Mouse (Mus musculus): ENCODE results near the gene Iqsec3. TPM values are rescaled to one million over a fixed set of nuclear protein-coding genes. Genes with fewer than 3 reads are reported as not detected.

The Iqsec3 gene
- polyA plus RNA-seq, 1 experiment from 2014 or later, result 0.03 TPM

DNA sequence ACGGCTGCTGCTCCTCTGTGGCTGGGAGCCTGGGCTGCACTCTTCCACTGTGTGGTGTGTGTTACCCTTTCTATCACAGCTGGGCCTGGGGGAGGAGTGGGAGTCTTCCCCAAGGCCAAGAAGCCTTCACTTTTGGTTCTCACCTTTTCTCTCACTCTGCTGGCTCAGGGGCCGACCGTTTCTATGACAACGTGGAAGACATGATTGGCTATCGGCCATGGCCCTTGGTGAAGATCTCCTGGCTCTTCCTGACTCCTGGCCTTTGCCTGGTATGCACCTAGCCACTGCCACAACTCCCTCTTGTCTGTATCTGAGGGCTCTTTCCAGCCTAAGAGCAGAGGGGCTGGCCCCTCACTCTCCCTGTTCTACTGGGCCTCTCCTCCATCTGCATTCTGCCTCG lies 110.4 kb downstream of the Iqsec3 start:
- H3K36me3 ChIP-seq (ENCODE audit: control insufficient read depth, insufficient read depth, low read length), result no peaks in the 10 kb centered on the region
- WGBS, result 74% methylated on average over 6 of the region's 6 CpGs
- H3K4me2 ChIP-seq, result no peak overlapping the region
- DNase-seq (ENCODE audit: low spot score) (no peak), ATAC-seq (replicated peaks; ENCODE audit: low FRiP score) (no peak)
- no peak overlapping the region for H3K4me3 ChIP-seq (ENCODE audit: low read depth, low read length)
- no peaks in the 10 kb centered on the region for H3K4me1 ChIP-seq (replicated peaks; ENCODE audit: control insufficient read depth, insufficient read depth, low read length)
- no peaks in the 10 kb centered on the region for H3K9me3 ChIP-seq (ENCODE audit: control insufficient read depth, low read length)
- H3K9ac ChIP-seq (ENCODE audit: low read depth, low read length), result no peak overlapping the region
- H3K27me3 ChIP-seq (replicated peaks; ENCODE audit: control insufficient read depth, insufficient read depth, low read length), result no peaks in the 10 kb centered on the region
- no peak overlapping the region for H3K27ac ChIP-seq (ENCODE audit: low read depth, low read length)

DNA sequence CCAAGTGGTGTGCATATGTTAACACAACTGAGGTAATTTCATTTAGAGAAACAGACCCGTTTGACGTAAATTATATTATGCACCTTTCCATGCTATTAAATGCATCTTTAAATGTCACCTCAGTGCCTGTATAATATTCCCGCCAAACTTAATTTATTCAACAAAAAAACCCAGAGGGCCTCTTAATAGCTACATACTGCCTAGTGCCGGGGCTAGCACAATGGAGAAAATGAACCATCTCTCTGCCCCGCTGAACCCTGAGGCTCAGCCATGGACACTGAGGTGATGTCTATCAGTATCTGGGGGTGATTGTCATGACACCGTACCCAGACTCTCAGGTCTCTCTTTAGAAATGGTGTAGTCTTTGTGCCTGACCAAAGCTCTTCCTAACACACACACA lies 116.2 kb downstream of the Iqsec3 start:
- Histone ChIP-seq H3K4me3 (ENCODE audit: low read depth, low read length) (no peak overlapping the region), H3K4me1 (replicated peaks; ENCODE audit: control insufficient read depth, insufficient read depth, low read length) (no peaks in the 10 kb centered on the region), H3K27ac (ENCODE audit: low read depth, low read length) (no peak overlapping the region), H3K36me3 (ENCODE audit: control insufficient read depth, insufficient read depth, low read length) (no peaks in the 10 kb centered on the region), H3K9ac (ENCODE audit: low read depth, low read length) (no peak overlapping the region), H3K27me3 (replicated peaks; ENCODE audit: control insufficient read depth, insufficient read depth, low read length) (no peaks in the 10 kb centered on the region), H3K4me2 (no peak overlapping the region), H3K9me3 (ENCODE audit: control insufficient read depth, low read length) (no peaks in the 10 kb centered on the region)
- 79% methylated on average over 6 of the region's 6 CpGs for WGBS
- DNase-seq (ENCODE audit: low spot score) (no peak), ATAC-seq (replicated peaks; ENCODE audit: low FRiP score) (no peak)

DNA sequence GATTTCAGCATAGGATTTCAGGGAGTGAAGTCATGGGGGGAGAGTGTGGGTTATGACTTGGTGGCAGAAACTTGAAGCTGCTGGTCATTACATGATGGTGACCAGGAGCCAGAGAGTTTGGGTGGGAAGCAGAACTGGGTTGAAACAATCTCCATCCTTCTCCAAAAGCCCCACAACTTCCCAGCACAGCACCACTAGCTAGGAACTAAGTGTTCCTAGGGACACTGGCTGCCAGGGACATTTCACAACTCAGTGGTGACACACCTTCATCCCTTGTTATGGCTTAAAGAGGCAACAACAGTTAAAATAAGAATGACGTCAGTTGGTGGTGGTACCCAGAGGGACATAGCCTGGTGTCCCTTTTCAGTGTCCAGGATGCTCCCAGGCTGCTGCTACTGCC lies 117.4 kb downstream of the Iqsec3 start:
- DNase-seq (ENCODE audit: low spot score) (no peak), ATAC-seq (replicated peaks; ENCODE audit: low FRiP score) (no peak)
- Histone ChIP-seq H3K27ac (ENCODE audit: low read depth, low read length) (no peak overlapping the region), H3K4me1 (replicated peaks; ENCODE audit: control insufficient read depth, insufficient read depth, low read length) (no peaks in the 10 kb centered on the region), H3K9ac (ENCODE audit: low read depth, low read length) (no peak overlapping the region), H3K27me3 (replicated peaks; ENCODE audit: control insufficient read depth, insufficient read depth, low read length) (no peaks in the 10 kb centered on the region), H3K36me3 (ENCODE audit: control insufficient read depth, insufficient read depth, low read length) (no peaks in the 10 kb centered on the region), H3K4me3 (ENCODE audit: low read depth, low read length) (no peak overlapping the region), H3K4me2 (no peak overlapping the region), H3K9me3 (ENCODE audit: control insufficient read depth, low read length) (no peaks in the 10 kb centered on the region)
- 56% methylated on average over 1 of the region's 1 CpGs for WGBS

DNA sequence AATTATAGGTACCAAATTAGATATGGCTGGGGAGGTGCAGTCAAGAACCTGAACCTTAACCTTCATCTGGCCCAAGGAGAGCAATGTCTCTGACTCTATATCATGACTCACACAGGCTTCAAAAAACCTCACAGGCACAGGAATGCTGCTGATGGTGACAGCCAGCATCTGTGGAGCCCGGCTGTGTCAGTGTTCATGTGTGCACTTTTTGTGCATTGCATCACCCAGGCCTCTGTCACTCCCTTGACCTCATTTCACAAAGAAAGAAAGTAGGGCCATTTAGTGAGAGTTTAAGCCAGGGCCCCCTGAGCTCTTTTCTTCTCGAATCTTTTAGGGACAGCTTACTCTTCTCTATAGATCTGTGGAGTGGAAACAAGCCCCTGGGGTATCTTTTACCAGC lies 121.2 kb downstream of the Iqsec3 start:
- DNase-seq (ENCODE audit: low spot score) (no peak), ATAC-seq (replicated peaks; ENCODE audit: low FRiP score) (no peak)
- Histone ChIP-seq H3K36me3 (ENCODE audit: control insufficient read depth, insufficient read depth, low read length) (no peaks in the 10 kb centered on the region), H3K4me2 (no peak overlapping the region), H3K27ac (ENCODE audit: low read depth, low read length) (no peak overlapping the region), H3K9me3 (ENCODE audit: control insufficient read depth, low read length) (no peaks in the 10 kb centered on the region), H3K27me3 (replicated peaks; ENCODE audit: control insufficient read depth, insufficient read depth, low read length) (no peaks in the 10 kb centered on the region), H3K4me1 (replicated peaks; ENCODE audit: control insufficient read depth, insufficient read depth, low read length) (no peaks in the 10 kb centered on the region), H3K4me3 (ENCODE audit: low read depth, low read length) (no peak overlapping the region), H3K9ac (ENCODE audit: low read depth, low read length) (no peak overlapping the region)
- 50% methylated on average over 2 of the region's 2 CpGs for WGBS

DNA sequence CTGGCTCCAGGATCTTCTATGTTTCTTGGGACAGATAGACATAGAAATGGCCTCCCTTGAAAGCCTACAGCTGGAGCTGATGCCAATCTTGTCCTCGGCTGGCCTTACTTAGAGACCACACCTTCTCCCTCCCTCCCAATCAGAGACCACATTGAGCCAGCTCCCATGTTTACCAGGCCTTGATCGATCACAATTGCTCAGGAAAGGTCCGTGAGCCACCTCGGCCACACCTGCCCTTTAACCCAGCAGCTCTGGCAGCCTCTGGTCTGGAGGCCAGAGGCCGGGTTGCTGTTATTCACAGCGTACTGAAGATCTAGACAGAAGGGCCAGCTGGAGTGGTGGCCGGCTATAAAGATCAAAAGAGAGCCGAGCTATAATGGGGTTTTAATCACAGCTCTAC lies 127.0 kb downstream of the Iqsec3 start:
- 0 out of 2 replicates have a peak, but pooled peaks cover 3% of the 10 kb centered on the region for H3K27me3 ChIP-seq (replicated peaks; ENCODE audit: control insufficient read depth, insufficient read depth, low read length)
- no peaks in the 10 kb centered on the region for H3K36me3 ChIP-seq (ENCODE audit: control insufficient read depth, insufficient read depth, low read length)
- 52% methylated on average over 8 of the region's 8 CpGs for WGBS
- H3K4me2 ChIP-seq, result no peak overlapping the region
- DNase-seq (ENCODE audit: low spot score), result no peak
- H3K4me3 ChIP-seq (ENCODE audit: low read depth, low read length), result no peak overlapping the region
- H3K4me1 ChIP-seq (replicated peaks; ENCODE audit: control insufficient read depth, insufficient read depth, low read length), result no peaks in the 10 kb centered on the region; the same call in 1 of the 2 replicates
- H3K9ac ChIP-seq (ENCODE audit: low read depth, low read length), result no peak overlapping the region
- no peaks in the 10 kb centered on the region for H3K9me3 ChIP-seq (ENCODE audit: control insufficient read depth, low read length)
- no peak overlapping the region for H3K27ac ChIP-seq (ENCODE audit: low read depth, low read length)
- peak; percentile 63 for ATAC-seq (replicated peaks; ENCODE audit: low FRiP score)

DNA sequence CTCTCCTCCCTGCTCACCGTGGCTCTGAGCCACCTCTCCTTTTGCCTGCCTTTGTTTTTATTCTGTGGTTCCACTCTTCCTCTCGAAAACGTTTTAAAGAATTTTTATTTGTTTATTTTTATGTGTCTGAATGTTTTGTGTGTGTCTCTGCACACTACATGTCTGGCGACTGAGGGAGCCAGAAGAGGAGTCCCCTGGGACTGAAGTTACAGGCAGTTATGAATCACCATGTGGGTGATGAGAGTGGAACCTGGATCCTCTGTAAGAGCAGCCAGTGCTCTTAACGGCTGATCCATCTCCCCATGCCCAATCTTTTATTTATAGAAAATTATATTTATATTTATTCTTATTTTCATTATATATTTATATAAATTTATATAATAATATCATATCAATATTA lies 129.1 kb downstream of the Iqsec3 start:
- Histone ChIP-seq H3K4me2 (no peak overlapping the region), H3K27ac (ENCODE audit: low read depth, low read length) (no peak overlapping the region), H3K27me3 (replicated peaks; ENCODE audit: control insufficient read depth, insufficient read depth, low read length) (0 out of 2 replicates have a peak, but pooled peaks cover 3% of the 10 kb centered on the region), H3K9me3 (ENCODE audit: control insufficient read depth, low read length) (no peaks in the 10 kb centered on the region), H3K4me1 (replicated peaks; ENCODE audit: control insufficient read depth, insufficient read depth, low read length) (no peaks in the 10 kb centered on the region; the same call in 1 of the 2 replicates), H3K4me3 (ENCODE audit: low read depth, low read length) (no peak overlapping the region), H3K9ac (ENCODE audit: low read depth, low read length) (no peak overlapping the region), H3K36me3 (ENCODE audit: control insufficient read depth, insufficient read depth, low read length) (no peaks in the 10 kb centered on the region)
- no peak for ATAC-seq (replicated peaks; ENCODE audit: low FRiP score)
- 63% methylated on average over 5 of the region's 5 CpGs for WGBS
- DNase-seq (ENCODE audit: low spot score), result no peak

DNA sequence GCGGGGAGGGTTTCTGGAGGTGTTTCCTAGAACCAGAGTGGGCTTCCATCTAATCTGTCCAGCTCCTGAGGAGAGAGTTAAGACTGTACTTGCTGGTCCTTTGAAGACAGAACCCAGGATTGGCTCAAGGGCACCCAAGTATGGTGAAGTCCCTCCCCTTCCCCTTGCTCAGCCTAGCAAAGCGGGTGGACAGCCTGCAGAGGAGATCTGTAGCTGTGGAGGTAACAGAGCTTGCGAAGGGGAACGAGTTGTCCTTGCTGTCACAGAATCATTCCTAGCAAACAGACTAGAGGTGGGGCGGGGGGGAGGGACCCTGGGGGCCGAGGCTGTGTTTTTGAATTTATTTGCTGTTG lies 129.7 kb downstream of the Iqsec3 start:
- Histone ChIP-seq H3K27ac (ENCODE audit: low read depth, low read length) (no peak overlapping the region), H3K36me3 (ENCODE audit: control insufficient read depth, insufficient read depth, low read length) (no peaks in the 10 kb centered on the region), H3K9ac (ENCODE audit: low read depth, low read length) (no peak overlapping the region), H3K4me3 (ENCODE audit: low read depth, low read length) (no peak overlapping the region), H3K9me3 (ENCODE audit: control insufficient read depth, low read length) (no peaks in the 10 kb centered on the region), H3K27me3 (replicated peaks; ENCODE audit: control insufficient read depth, insufficient read depth, low read length) (0 out of 2 replicates have a peak, but pooled peaks cover 3% of the 10 kb centered on the region), H3K4me1 (replicated peaks; ENCODE audit: control insufficient read depth, insufficient read depth, low read length) (no peaks in the 10 kb centered on the region; the same call in 1 of the 2 replicates), H3K4me2 (no peak overlapping the region)
- DNase-seq (ENCODE audit: low spot score), result no peak
- no peak for ATAC-seq (replicated peaks; ENCODE audit: low FRiP score)
- WGBS, result 58% methylated on average over 6 of the region's 6 CpGs

DNA sequence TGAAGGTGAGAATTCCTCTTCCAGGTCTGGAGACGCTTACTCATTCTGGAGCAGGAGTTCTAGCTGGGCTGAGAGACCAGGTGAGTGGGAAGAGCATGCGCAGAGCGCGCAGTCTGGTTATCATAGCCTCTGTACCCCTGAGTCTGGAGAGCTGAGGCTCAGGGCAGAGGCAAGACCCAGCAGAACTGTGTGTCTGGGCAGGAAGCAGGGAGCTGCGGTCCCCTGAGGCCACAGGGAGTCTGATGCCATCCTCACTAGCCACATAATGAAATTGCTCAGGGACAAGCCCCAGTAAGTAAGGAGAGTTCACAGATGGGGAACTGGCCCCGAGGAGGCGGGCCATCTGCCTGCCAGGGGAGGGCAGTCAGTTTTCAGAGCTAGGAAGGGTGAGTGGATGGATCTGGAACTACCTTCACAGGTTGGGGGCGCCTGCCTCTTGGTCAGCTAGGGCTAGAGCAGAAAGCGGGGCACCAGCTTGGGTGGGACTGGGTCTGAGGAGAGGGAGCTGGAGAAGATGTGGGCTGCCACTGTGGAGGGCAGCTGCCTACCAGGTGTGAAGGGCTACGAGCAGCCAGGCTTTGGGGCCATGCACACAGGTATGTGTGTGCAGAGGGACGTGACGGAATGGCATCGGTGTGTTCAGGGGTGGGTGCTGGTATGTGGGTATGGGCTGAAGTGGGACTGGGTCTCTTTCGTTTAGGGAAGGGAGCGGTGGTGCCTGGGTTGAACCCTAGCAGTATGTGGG lies 130.3 kb downstream of the Iqsec3 start, which contains the start of gene Slc6a12:
Gene Slc6a12 (plus strand): TSS at position 51 of the 745 bp plus-strand sequence.
- Histone ChIP-seq H3K9me3 (ENCODE audit: control insufficient read depth, low read length) (no peaks in the 10 kb centered on the region), H3K27ac (ENCODE audit: low read depth, low read length) (no peak within 1 kb of the TSS), H3K4me3 (ENCODE audit: low read depth, low read length) (no peak within 1 kb of the TSS), H3K36me3 (ENCODE audit: control insufficient read depth, insufficient read depth, low read length) (no peaks in the 10 kb centered on the region), H3K9ac (ENCODE audit: low read depth, low read length) (no peak within 1 kb of the TSS), H3K4me2 (no peak within 1 kb of the TSS), H3K4me1 (replicated peaks; ENCODE audit: control insufficient read depth, insufficient read depth, low read length) (no peaks in the 10 kb centered on the region; the same call in 1 of the 2 replicates), H3K27me3 (replicated peaks; ENCODE audit: control insufficient read depth, insufficient read depth, low read length) (0 out of 2 replicates have a peak, but pooled peaks cover 3% of the 10 kb centered on the region)
- 65% methylated on average over 15 of the region's 15 CpGs for WGBS
- ATAC-seq (replicated peaks; ENCODE audit: low FRiP score), result no peak
- DNase-seq (ENCODE audit: low spot score), result no peak

DNA sequence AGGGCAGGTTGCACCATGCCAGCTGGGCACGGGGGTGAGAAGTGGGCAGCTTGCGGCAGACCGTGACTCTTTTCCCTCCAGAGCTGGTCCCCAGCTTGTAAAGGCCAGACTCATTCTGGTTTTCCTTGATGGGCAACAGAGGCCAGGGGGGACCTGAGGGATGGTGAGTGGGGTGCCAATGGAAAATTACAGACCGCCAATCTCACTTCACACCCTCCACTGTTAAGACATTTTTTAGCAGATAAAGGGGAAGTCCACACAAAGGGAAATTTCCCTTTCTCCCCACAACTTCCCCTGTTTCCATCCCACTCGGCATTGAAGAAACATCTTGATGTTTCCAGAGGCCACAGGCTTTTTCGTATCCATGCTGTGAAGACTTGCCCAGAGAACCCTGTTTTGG lies 131.8 kb downstream of the Iqsec3 start:
- Histone ChIP-seq H3K27ac (ENCODE audit: low read depth, low read length) (no peak overlapping the region), H3K9me3 (ENCODE audit: control insufficient read depth, low read length) (no peaks in the 10 kb centered on the region), H3K4me2 (no peak overlapping the region), H3K27me3 (replicated peaks; ENCODE audit: control insufficient read depth, insufficient read depth, low read length) (0 out of 2 replicates have a peak, but pooled peaks cover 3% of the 10 kb centered on the region), H3K9ac (ENCODE audit: low read depth, low read length) (no peak overlapping the region), H3K36me3 (ENCODE audit: control insufficient read depth, insufficient read depth, low read length) (no peaks in the 10 kb centered on the region), H3K4me3 (ENCODE audit: low read depth, low read length) (no peak overlapping the region), H3K4me1 (replicated peaks; ENCODE audit: control insufficient read depth, insufficient read depth, low read length) (peaks cover 2% of the 10 kb centered on the region; the same call in 1 of the 2 replicates)
- WGBS, result 57% methylated on average over 6 of the region's 6 CpGs
- DNase-seq (ENCODE audit: low spot score) (no peak), ATAC-seq (replicated peaks; ENCODE audit: low FRiP score) (no peak)
